Mouse (Mus musculus): ENCODE data around the gene Gm11492. TPM values are rescaled to one million over a fixed set of nuclear protein-coding genes. Genes with fewer than 3 reads are reported as not detected.

Gene Gm11492
- polyA plus RNA-seq, 1 experiment from 2014 or later: not detected

- H3K9ac ChIP-seq (replicated peaks): no peak overlapping the region
- no peaks in the 10 kb centered on the region for H3K9me3 ChIP-seq (ENCODE audit: low read length)
- H3K36me3 ChIP-seq (replicated peaks; ENCODE audit: insufficient read depth, low read length): peaks cover 90% of the 10 kb centered on the region
- DNase-seq (no peak), ATAC-seq (no peak)
- no peak overlapping the region for H3K4me3 ChIP-seq (ENCODE audit: low read depth, low read length)
- no peak overlapping the region for H3K27ac ChIP-seq (ENCODE audit: low read depth)
- WGBS (ENCODE audit: insufficient replicate concordance): 89% methylated on average over 2 of the region's 2 CpGs
- no peak overlapping the region for H3K4me2 ChIP-seq (ENCODE audit: low read depth, low read length)
- TF ChIP-seq EP300 (IDR thresholded peaks at IDR 0.05; ENCODE audit: low read depth): no peak
- no peak for TF ChIP-seq CTCF (IDR thresholded peaks at IDR 0.05; ENCODE audit: low read depth)
- H3K4me1 ChIP-seq (ENCODE audit: insufficient read depth): no peaks in the 10 kb centered on the region
- H3K27me3 ChIP-seq (ENCODE audit: insufficient read depth, low read length): no peaks in the 10 kb centered on the region
Measured at GRCm38 (mm10) chr11:87603571-87603970, 37.1 kb downstream of the Gm11492 start.

GRCm38 (mm10) chr11:87609264-87609663 is 42.8 kb downstream of the Gm11492 start:
- TF ChIP-seq EP300 (IDR thresholded peaks at IDR 0.05; ENCODE audit: low read depth) (no peak), CTCF (IDR thresholded peaks at IDR 0.05; ENCODE audit: low read depth) (no peak)
- H3K27ac ChIP-seq (ENCODE audit: low read depth): no peak overlapping the region
- H3K36me3 ChIP-seq (replicated peaks; ENCODE audit: insufficient read depth, low read length): peaks cover 85% of the 10 kb centered on the region
- WGBS (ENCODE audit: insufficient replicate concordance): 86% methylated on average over 7 of the region's 7 CpGs
- no peak overlapping the region for H3K4me2 ChIP-seq (ENCODE audit: low read depth, low read length)
- no peaks in the 10 kb centered on the region for H3K4me1 ChIP-seq (ENCODE audit: insufficient read depth)
- H3K9me3 ChIP-seq (ENCODE audit: low read length): no peaks in the 10 kb centered on the region
- ATAC-seq (no peak), DNase-seq (no peak)
- no peak overlapping the region for H3K4me3 ChIP-seq (ENCODE audit: low read depth, low read length)
- no peaks in the 10 kb centered on the region for H3K27me3 ChIP-seq (ENCODE audit: insufficient read depth, low read length)
- H3K9ac ChIP-seq (replicated peaks): no peak overlapping the region

- 89% methylated on average over 9 of the region's 9 CpGs for WGBS (ENCODE audit: insufficient replicate concordance)
- peaks cover 82% of the 10 kb centered on the region for H3K36me3 ChIP-seq (replicated peaks; ENCODE audit: insufficient read depth, low read length)
Measured at GRCm38 (mm10) chr11:87611547-87611946, 45.1 kb downstream of the Gm11492 start.

GRCm38 (mm10) chr11:87613972-87614371 is 47.5 kb downstream of the Gm11492 start:
- 85% methylated on average over 7 of the region's 7 CpGs for WGBS (ENCODE audit: insufficient replicate concordance)
- Histone ChIP-seq H3K9ac (replicated peaks) (no peak overlapping the region), H3K9me3 (ENCODE audit: low read length) (no peaks in the 10 kb centered on the region), H3K36me3 (replicated peaks; ENCODE audit: insufficient read depth, low read length) (peaks cover 77% of the 10 kb centered on the region), H3K4me3 (ENCODE audit: low read depth, low read length) (no peak overlapping the region), H3K4me1 (ENCODE audit: insufficient read depth) (no peaks in the 10 kb centered on the region), H3K4me2 (ENCODE audit: low read depth, low read length) (no peak overlapping the region), H3K27me3 (ENCODE audit: insufficient read depth, low read length) (no peaks in the 10 kb centered on the region), H3K27ac (ENCODE audit: low read depth) (no peak overlapping the region)
- no peak for DNase-seq
- no peak for ATAC-seq
- TF ChIP-seq EP300 (IDR thresholded peaks at IDR 0.05; ENCODE audit: low read depth) (no peak), CTCF (IDR thresholded peaks at IDR 0.05; ENCODE audit: low read depth) (no peak)

More at GRCm38 (mm10) chr11:87611547-87611946, 45.1 kb downstream of the Gm11492 start:
- H3K27ac ChIP-seq (ENCODE audit: low read depth): no peak overlapping the region
- no peak for DNase-seq
- ATAC-seq: no peak
- no peaks in the 10 kb centered on the region for H3K27me3 ChIP-seq (ENCODE audit: insufficient read depth, low read length)
- TF ChIP-seq EP300 (IDR thresholded peaks at IDR 0.05; ENCODE audit: low read depth) (no peak), CTCF (IDR thresholded peaks at IDR 0.05; ENCODE audit: low read depth) (no peak)
- H3K4me2 ChIP-seq (ENCODE audit: low read depth, low read length): no peak overlapping the region
- no peaks in the 10 kb centered on the region for H3K4me1 ChIP-seq (ENCODE audit: insufficient read depth)
- no peak overlapping the region for H3K4me3 ChIP-seq (ENCODE audit: low read depth, low read length)
- H3K9ac ChIP-seq (replicated peaks): no peak overlapping the region
- H3K9me3 ChIP-seq (ENCODE audit: low read length): no peaks in the 10 kb centered on the region

GRCm38 (mm10) chr11:87615551-87615950 is 49.1 kb downstream of the Gm11492 start:
- Histone ChIP-seq H3K9me3 (ENCODE audit: low read length) (no peaks in the 10 kb centered on the region), H3K27me3 (ENCODE audit: insufficient read depth, low read length) (no peaks in the 10 kb centered on the region), H3K4me1 (ENCODE audit: insufficient read depth) (no peaks in the 10 kb centered on the region), H3K4me2 (ENCODE audit: low read depth, low read length) (no peak overlapping the region), H3K4me3 (ENCODE audit: low read depth, low read length) (no peak overlapping the region), H3K36me3 (replicated peaks; ENCODE audit: insufficient read depth, low read length) (peaks cover 71% of the 10 kb centered on the region), H3K27ac (ENCODE audit: low read depth) (no peak overlapping the region), H3K9ac (replicated peaks) (no peak overlapping the region)
- DNase-seq (no peak), ATAC-seq (no peak)
- 85% methylated on average over 5 of the region's 5 CpGs for WGBS (ENCODE audit: insufficient replicate concordance)
- no peak for TF ChIP-seq EP300 (IDR thresholded peaks at IDR 0.05; ENCODE audit: low read depth)
- no peak for TF ChIP-seq CTCF (IDR thresholded peaks at IDR 0.05; ENCODE audit: low read depth)

- WGBS (ENCODE audit: insufficient replicate concordance): 88% methylated on average over 2 of the region's 2 CpGs
- no peak overlapping the region for H3K27ac ChIP-seq (ENCODE audit: low read depth)
- DNase-seq (no peak), ATAC-seq (no peak)
- H3K9ac ChIP-seq (replicated peaks): no peak overlapping the region
- H3K27me3 ChIP-seq (ENCODE audit: insufficient read depth, low read length): no peaks in the 10 kb centered on the region
- peaks cover 69% of the 10 kb centered on the region for H3K36me3 ChIP-seq (replicated peaks; ENCODE audit: insufficient read depth, low read length)
- no peak overlapping the region for H3K4me2 ChIP-seq (ENCODE audit: low read depth, low read length)
- H3K9me3 ChIP-seq (ENCODE audit: low read length): no peaks in the 10 kb centered on the region
- no peak overlapping the region for H3K4me3 ChIP-seq (ENCODE audit: low read depth, low read length)
- H3K4me1 ChIP-seq (ENCODE audit: insufficient read depth): no peaks in the 10 kb centered on the region
- TF ChIP-seq EP300 (IDR thresholded peaks at IDR 0.05; ENCODE audit: low read depth) (no peak), CTCF (IDR thresholded peaks at IDR 0.05; ENCODE audit: low read depth) (no peak)
Measured at GRCm38 (mm10) chr11:87615952-87616351, 49.5 kb downstream of the Gm11492 start.

Measured in liver, postnatal 0 days (tissue).